In the genomic region with DNA sequence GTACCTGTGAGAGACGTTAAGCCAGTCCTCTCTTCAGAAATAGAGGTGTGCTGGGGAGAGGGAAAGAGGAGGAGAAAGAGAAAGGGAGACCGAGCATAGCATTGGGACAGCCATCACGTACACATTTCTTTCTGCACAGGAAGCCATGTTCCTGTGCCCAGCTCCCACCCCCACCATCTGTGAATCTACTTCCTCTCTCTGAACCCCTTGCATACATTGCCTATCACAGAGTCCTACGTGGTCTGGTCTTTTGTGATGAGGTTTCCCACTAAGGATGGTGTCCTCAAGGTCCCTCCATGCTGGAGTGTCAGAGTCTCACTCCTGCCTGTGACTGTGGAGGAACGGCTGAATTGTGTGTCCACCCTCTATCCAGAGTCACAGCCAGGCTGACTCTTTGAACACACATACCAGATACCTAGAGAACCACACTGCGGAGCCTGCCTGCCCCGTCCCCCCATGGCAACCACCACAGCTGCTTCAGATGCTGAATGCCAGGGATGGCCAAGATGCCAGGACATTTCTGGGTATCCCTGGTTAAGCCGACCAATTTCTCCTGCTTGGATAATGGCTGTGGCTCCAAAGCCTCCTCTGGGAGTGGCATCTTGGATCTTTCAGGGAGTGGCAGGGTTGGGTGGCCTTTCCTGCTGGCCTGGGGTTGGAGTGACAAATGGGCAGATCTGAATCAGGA, we compare ENCODE assay signal across 1 mouse cellular context.
TF ChIP-seq lines count a peak whose summit lies in the region.

No protein-coding gene starts in this region.

TF ChIP-seq in ES-E14, 5 proteins besides CTCF, POLR2A, EP300 and RAD21:
- no peak for TF ChIP-seq ZNF384 (IDR thresholded peaks at IDR 0.05; ENCODE audit: low read depth, low read length)
- no peak for TF ChIP-seq MAFK (IDR thresholded peaks at IDR 0.05; ENCODE audit: insufficient read depth, low read depth, low read length)
- no peak for TF ChIP-seq ZC3H11A (IDR thresholded peaks at IDR 0.05; ENCODE audit: borderline replicate concordance, low read depth, low read length)
- no peak for TF ChIP-seq HCFC1 (IDR thresholded peaks at IDR 0.05; ENCODE audit: borderline replicate concordance, insufficient read depth, low read length)
- no peak for TF ChIP-seq CHD2 (IDR thresholded peaks at IDR 0.05; ENCODE audit: low read depth, low read length)
